Mouse (Mus musculus) bone marrow macrophage, adult 2 months (primary cell): ENCODE results near the gene Fbxl17.

ENCODE experiments used
- CTCF ChIP-seq: IDR thresholded peaks from 2 replicates; pipeline ENCODE4 v1.5.1; 2012; ENCODE audit warnings: low read depth, mild to moderate bottlenecking, low read length, moderate library complexity
- POLR2A ChIP-seq: IDR thresholded peaks from 2 replicates; pipeline ENCODE4 v1.6.1; 2012; ENCODE audit warnings: mild to moderate bottlenecking, low read depth, low read length, borderline replicate concordance

DNA sequence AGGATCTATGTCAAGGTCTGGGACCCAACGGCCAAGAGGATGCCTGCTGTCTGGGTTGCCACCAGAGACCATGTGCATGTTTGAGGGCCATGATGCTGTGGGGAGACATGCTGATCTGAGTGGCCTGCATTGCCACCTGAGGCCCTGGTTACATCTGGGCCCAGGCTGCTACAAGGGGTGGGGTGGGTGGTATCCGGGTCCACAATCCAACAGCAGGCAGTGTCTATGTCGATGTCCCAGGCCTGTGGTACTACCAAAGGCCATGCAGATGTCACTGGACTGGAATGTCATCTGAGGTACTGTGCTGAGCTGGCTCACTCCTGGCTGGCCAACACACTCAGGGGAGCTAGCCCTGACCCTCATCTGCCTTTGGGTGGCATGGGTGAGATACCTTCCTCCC lies 257.1 kb downstream of the Fbxl17 start:
- TF ChIP-seq POLR2A (no peak), CTCF (no peak)
